8 mouse cellular contexts compared by ENCODE assay signal in the genomic region with DNA sequence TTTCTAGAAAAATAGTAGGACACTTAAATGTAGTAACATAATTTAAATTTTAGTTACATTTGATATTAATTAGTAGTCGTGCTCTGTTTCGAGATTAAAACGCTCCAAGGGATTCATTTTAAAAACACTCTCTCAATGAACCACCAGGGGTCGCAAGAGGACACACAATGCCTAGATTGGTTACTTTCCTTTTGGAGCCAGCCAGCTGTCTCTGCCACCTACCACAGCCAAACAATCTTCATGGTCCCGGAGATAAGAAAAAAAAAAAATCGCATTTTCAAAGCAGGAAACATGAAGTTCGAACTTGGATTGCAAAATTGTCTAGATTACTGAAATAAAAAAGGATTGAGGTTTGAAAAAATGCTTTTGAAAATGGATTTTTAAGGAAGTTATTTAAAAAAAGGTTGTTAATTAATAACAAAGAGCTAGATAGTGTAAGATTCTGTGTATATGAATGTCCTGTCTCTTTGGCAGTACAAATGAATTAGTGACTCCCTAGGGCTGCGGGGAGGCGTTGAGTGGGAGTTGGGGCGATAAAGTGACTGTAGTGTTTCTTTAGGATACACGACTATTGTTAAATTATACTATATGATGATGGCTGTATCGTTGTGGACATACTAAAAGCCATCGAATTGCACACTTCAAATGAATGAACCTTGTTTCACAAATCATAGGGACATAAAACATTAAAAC.
DNase-seq lines count a peak whose midpoint lies in the region; ATAC-seq and TF ChIP-seq lines count a peak whose summit lies in the region.
"Had no signal": no experiment of that assay in that cellular context is flagged by ENCODE, and none has a peak within 500 bp of the region (broad histone marks: within the 10 kb centered on the region; RNA-seq: fewer than 3 reads in every experiment).

No protein-coding gene starts in this region.

- H3K4me3 ChIP-seq in ES-Bruce4 (ENCODE audit: low read depth, low read length): no peak overlapping the region
- H3K4me3 ChIP-seq: megakaryocyte, embryonic 14.5 days had no signal

- no peak overlapping the region for H3K27ac ChIP-seq in ES-Bruce4 (ENCODE audit: insufficient read depth, low read length)

- no peaks in the 10 kb centered on the region for H3K27me3 ChIP-seq in ES-Bruce4 (ENCODE audit: control insufficient read depth, insufficient read depth, low read length, poor library complexity, severe bottlenecking)

- no peak for TF ChIP-seq EP300 in ES-Bruce4 (IDR thresholded peaks at IDR 0.05; ENCODE audit: insufficient read depth, low read depth, low read length)

- ATAC-seq in granulocyte monocyte progenitor cell, adult 5-6 weeks (replicated peaks; ENCODE audit: poor library complexity, severe bottlenecking): peak; percentile 97
- peak; percentile 81 for ATAC-seq in megakaryocyte, adult 5-6 weeks (ENCODE audit: poor library complexity, severe bottlenecking)

- DNase-seq in R1 (ENCODE audit: low read depth, low spot score): peak; percentile 64
- DNase-seq in cerebellum, postnatal 25 days: peak; percentile 35 to 74
- peak; percentile 55 for DNase-seq in layer of hippocampus, adult 9-11 months
- DNase-seq in right cerebral cortex, postnatal 14 days: peak; percentile 62

- no peak overlapping the region for H3K9ac ChIP-seq in ES-Bruce4 (ENCODE audit: low read depth, poor library complexity, severe bottlenecking)

- no peaks in the 10 kb centered on the region for H3K4me1 ChIP-seq in ES-Bruce4 (ENCODE audit: control insufficient read depth, insufficient read depth, low read length)

- TF ChIP-seq CTCF in ES-Bruce4 (IDR thresholded peaks at IDR 0.05; ENCODE audit: low read depth, low read length): peak; percentile 28

- no peaks in the 10 kb centered on the region for H3K36me3 ChIP-seq in ES-Bruce4 (ENCODE audit: control insufficient read depth, insufficient read depth, low read length, poor library complexity, severe bottlenecking)

- TF ChIP-seq POLR2A in ES-Bruce4 (IDR thresholded peaks at IDR 0.05; ENCODE audit: insufficient read depth, low read length): no peak

- no peaks in the 10 kb centered on the region for H3K9me3 ChIP-seq in ES-Bruce4 (replicated peaks; ENCODE audit: control insufficient read depth, insufficient read depth, low read length, poor library complexity, severe bottlenecking)
- H3K9me3 ChIP-seq: megakaryocyte, embryonic 14.5 days had no signal
